Mouse (Mus musculus) A20 (cell line): ENCODE measurements around the gene C5ar1.
A peak's percentile ranks its signal among the peaks of the same experiment; 100 is the strongest.

ENCODE experiments used
- DNase-seq: peaks from one replicate; pipeline ENCODE4 v3.0.0-alpha.2; 2011; ENCODE audit warnings: low read depth, low spot score

Gene C5ar1

DNA sequence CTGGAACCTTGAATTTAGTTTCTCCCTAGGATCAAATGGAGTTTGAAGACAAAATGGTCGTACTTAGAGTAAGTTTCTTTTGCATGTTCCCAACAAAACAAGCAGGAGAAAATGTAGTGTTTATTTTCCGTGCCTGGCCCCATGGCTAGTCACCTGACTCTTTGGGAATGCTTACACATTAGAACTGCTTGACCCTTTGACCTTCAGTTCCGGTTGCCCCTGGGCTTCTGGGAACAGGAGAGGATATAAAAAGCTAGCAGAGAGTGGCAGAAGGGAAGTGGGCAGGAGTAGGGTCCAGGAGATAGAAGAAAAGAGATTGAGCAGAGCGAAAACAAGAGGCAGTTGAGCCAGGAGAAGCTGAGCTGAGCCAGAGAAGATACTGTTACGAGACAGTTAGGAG, 29.5 kb downstream of the C5ar1 start:
- no peak for DNase-seq

DNA sequence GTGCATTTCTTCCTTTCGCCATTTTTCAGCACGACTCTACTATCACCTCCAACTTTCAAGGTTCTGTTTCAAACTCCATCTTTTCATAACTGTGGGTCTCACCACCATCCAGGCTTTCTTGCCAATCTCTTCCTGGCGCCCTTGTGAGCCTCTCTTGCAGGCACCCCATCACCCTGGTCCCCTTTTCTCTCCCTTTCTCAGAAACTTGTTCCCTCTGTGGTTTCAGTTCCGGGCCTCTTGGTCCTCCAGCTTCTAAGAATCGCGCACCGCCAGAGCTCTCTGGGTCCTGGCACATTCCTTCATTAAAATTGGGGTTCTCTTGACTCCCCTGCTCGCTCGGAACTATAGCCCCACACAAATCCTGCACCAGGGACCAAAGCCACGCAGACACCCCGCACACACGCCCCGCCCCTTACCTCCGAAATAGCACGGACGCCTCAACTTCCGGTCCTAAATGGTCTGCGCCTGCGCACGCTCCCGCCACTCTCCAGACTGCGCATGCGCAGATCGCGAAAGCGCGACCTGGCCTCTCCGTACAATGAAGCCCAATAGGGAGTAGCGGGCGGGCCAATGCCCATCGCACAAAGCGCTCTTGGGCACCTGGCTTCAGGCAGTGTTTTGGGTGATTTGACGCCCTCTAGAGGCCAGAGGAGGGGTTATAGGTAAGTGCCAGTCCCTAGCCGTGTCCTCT, 37.6 kb downstream of the C5ar1 start, which contains the start of gene Dhx34:
Dhx34 (minus strand) TSS at position 456 of the 691 bp plus-strand sequence.
- DNase-seq = peak; percentile 99

DNA sequence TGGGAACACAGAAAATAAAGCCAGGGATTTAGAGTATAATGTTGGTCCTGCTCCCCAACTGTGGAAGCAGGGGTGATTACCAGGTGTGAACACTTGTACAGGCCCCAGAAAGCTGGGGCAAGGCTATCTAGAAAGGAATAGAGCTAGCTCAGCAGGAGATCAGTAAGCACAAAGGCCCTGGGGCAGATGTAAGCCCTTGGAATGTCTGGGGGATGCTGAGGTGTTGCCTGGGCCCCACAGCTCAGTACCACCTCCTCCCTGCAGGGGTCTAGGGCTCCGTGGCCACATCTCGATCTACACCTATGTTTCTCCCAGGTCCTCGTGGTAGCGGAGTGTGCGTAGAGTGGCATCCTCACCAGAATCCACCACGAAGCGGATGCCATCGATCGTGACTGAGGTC, 45.4 kb downstream of the C5ar1 start:
- no peak for DNase-seq

DNA sequence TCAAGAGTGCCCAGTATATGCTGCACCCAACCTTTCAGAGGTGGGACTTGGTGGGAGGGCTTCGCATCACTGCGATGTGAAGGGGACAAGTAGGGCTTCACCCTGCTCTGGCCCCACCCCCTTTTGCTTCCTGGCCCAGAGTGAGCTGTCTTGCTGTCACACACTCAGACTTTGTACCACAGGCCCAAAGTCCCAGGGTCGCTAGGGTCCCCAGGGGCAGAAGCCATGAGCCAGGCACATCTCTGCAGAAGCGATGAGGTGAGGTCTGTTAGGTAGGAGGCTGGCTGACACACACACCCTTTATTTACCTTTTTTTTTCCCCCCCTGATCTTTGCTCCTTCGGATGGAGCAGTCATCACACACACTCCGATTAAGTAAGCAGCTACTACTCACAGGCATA, 46.1 kb downstream of the C5ar1 start:
- DNase-seq = no peak

DNA sequence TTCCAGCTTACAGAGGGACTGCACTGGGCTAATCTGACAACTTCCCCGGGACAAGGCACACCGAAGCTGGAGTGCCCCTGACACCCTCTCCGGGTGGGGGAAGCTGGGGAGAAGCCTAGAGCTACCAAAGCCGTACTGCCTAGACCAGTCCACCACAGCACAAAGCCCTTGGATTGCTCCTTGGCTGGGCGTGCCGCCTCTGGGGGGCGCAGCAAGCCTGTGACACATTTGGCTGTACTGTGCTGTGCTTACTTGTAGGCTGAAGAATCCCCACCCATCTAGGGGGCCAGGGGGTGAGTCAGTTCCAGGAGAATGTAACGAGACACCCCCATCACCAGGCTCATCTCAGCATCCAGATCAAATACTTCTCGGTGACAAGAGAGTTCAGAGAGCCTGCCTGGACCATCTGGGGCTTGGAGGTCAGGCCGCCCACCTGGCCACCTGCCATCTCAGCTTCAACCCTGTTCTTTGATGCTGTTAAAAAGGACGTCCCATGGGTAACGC, 48.4 kb downstream of the C5ar1 start:
- DNase-seq = no peak

DNA sequence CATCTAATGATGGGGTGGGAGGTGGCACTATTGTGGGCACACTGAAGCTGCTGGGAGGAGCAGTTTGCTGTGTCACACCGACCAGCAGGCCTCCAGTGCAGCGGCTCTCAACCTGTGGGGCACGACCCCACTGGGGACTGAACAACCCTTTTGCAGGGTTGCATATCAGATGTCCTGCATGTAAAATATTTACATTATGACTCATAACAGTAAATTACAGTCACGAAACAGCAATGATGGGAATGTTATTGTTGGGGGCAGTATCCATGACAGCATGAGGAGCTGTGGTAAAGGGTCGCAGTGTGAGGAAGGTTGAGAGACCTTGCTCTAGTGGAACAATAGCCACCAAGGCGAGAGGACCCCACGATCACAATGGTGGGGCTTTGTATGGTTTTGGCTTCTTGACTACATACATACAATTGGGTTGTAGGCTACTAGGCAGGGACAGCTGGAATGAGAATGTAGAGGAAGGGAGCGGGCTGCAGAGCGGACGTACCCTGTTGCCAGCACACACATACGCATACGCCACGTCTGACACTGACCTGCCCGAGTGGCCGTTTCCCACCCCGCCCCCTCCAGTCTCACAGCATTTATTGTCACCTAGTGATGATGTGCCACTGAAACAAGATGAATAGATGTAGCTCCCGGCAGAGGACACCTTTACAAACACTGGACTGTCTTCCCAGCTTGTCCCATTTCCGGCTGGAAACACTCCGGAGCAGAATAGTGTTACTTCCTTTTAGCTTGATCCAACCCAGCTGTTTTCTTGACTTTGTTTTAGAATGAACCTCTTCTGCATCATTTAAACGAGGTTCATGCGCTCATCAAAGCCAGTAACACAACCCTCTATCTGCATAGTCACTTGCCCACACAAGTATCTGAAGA, 50.3 kb downstream of the C5ar1 start:
- no peak for DNase-seq

DNA sequence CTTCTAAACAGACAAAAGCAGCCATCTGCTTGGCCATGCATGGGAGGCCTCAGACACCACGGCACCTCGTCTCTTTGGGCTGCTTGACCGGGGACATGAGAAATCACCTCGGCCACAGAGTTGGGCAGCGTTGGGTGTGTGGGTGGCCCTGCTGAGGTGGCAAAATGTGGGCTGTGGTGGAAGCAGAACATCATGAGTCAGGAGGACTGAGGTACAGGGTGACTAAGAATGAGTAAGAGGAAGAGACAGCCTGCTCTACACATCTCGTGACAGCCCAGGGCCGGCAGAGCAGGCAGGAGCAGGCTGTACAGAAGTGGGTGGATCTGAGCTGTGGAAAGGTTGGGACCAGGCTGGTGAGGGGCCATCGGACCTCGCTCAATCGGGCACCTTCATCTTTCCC, 51.8 kb downstream of the C5ar1 start:
- DNase-seq = peak; percentile 46

DNA sequence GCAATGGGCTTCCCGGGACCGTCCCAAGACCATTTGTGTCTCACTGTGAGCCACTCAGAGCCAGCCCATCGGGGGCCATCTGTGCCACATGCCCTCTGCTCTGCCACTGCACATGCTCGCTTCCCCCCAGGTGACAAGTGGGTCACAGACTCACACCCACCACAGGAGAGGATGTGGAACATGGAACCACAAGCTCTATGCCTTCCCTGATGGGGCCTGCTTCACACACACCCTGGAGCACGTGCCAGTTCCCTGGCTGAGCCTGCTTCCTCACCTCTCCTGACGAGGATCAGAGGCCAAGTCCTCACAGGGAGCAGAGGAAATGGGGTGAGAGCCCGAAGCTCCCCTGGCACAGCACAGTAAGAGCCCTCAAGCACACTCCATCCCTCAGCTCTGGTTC, 52.3 kb downstream of the C5ar1 start:
- no peak for DNase-seq

DNA sequence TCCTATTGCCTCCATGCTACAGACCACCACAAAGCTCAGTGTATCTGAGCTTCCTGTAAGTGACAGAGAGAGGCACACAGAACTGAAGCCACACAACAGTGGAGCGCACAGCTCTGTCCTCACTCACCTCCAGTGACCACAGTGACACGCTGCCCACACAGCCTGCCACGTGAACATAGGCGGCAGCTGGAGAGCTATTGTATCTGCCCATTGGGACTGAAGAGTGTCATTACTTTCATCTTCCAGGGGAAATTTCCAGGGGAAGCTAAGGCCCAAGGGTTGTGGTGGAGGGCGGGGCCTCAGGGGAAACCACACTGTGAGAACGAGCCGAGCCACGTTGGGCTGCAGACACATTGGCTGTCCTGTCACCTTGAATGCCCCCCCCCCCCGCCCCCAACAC, 54.5 kb downstream of the C5ar1 start:
- no peak for DNase-seq

DNA sequence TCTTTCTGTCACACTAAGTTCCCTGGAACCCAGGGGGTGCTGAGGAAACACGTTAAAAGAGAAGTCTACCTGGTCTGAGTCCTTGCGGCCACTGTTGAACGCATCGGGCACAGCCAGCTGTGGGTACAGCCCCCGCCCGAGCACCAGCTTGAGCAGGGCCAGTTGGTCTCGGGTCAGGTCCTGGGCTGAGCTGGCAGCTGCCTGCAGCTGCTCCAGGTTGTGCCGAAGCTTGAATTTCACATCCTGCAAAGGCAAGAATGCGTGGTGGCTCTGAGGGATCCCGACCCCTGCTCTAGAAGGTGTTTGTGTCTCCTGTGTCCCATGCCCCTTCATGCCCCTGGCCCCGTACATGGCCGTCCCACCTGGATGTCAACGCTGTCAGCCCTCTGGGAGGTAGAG, 55.8 kb downstream of the C5ar1 start:
- DNase-seq = no peak

DNA sequence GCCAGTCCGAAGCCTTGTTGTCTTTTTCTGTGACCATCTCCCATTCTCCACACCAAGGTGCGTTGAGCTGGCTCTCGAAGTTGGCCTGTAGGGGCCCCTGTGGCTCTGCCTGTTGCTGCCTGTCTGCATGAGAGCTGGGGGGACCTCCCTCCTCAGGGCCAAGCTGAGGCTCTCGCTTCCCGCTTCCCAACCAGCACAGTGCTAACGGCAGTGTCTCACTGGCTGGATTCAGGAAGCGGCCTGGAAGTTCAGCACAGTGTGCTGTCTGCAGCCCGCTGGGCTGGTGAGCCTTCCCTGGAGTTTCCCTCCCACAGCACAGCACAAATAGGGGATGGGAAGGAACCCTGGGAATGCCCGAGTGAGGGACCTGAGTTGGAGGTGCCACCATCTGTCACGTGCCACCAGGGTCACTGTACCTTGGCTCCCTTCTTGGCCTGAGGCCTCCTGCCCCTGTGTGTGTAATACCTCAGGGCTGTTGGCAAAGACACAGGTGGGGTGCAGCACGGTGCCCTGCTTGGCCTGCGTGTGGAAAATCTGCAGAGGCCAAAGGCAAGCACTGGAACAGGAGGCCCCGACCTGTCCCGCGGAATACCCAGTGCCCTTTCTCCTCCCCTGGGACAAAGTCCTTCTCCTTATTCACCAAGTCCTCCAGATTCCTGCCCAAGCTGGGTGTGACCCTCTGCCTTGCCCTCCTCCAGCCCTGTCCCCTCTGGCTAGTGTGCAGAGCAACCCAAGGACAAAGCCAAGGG, 56.4 kb downstream of the C5ar1 start:
- DNase-seq = no peak

DNA sequence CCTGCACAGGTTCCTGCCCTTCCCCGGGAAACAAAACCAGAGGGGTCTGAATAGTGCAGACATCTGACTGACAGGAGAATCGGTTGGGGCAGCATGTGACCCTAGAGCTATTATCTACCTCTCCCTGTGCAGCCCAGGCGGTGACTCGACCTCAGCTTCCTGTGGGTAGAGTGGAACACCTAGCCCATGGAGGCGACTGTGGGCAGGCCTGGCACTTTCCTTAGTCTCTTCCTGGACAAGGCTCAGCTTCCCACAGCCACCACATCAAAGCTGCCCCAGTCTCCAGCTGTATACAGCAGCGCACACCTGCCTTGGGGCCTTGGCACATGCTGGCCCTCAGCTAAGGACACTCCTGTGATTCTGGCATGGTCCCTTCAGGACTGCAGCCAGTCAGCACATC, 58.2 kb downstream of the C5ar1 start:
- no peak for DNase-seq

DNA sequence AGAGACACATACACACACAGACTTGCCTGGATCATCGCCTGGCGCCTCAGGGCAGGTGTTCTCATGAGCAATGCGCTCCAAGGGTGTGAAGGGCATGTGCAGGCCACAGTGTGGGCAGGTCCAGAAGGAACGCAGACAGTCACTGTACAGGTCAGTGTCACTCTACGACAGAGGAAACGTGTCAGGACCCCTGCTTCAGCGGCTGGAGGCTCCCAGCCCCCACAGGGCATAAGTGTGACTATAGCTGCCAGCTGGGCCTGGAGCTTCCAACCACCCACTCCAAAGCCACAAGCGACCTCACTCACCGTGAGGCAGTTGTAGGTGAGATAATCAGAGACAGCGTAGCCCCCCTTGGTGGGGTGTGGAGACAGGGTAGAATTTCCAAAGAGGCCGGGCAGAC, 60.8 kb downstream of the C5ar1 start:
- no peak for DNase-seq

DNA sequence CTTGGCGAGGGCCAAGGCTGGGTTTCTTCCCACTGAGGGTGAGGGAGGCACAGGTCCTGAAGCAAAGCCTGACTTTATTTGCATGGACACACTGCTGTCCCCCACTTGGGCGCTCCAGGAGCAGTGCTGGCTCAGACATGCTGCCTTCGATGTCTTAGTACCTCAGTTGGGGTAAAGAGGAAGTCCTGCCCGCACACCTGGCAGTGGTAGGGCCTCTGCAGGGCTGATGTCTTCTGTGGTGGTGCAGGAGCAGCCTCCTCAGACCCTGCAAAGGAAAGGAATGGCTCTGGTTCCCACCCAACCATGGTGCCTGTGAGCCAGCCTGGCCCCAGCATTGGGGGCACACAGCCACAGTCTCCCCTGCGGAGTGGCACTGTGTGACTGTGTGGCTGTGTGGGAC, 62.2 kb downstream of the C5ar1 start:
- peak; percentile 88 for DNase-seq
